Mouse (Mus musculus) small intestine, adult 2 months (tissue): ENCODE data around the gene Itm2b. TPM values are rescaled to one million over a fixed set of nuclear protein-coding genes. Genes with fewer than 3 reads are reported as not detected.

Source experiments
- H3K27ac ChIP-seq: fragments of 200-500 bp; 2 replicates; pipeline ENCODE4 v1.5.1; 2012; ENCODE audit warnings: low read depth, low read length, control low read depth, inconsistent platforms; ENCODE audit not compliant: insufficient read depth
- H3K27me3 ChIP-seq: fragments of 200-500 bp; 2 replicates; pipeline ENCODE4 v1.6.1; 2012; ENCODE audit warnings: mild to moderate bottlenecking, moderate library complexity, low read length, inconsistent platforms; ENCODE audit not compliant: control insufficient read depth, insufficient read depth
- H3K36me3 ChIP-seq: fragments of 200-500 bp; 2 replicates; pipeline ENCODE4 v1.6.1; 2012; ENCODE audit warnings: mild to moderate bottlenecking, low read length, control low read depth, inconsistent platforms; ENCODE audit not compliant: control insufficient read depth, insufficient read depth
- H3K4me1 ChIP-seq: fragments of 200-500 bp; 2 replicates; pipeline ENCODE4 v1.6.1; 2012; ENCODE audit warnings: low read length, inconsistent platforms, mixed read lengths; ENCODE audit not compliant: control insufficient read depth, insufficient read depth, insufficient read length
- H3K4me3 ChIP-seq: fragments of 200-500 bp; 2 replicates; pipeline ENCODE4 v1.5.1; 2012; ENCODE audit warnings: low read depth, mild to moderate bottlenecking, control low read depth, inconsistent platforms, low read length, moderate library complexity
- CTCF ChIP-seq: fragments of 200-500 bp; IDR thresholded peaks from 2 replicates; pipeline ENCODE4 v1.5.1; 2012; ENCODE audit warnings: low read depth, mild to moderate bottlenecking, control low read depth, inconsistent platforms, low read length, moderate library complexity, mixed read lengths; ENCODE audit not compliant: insufficient replicate concordance, insufficient read length; ENCODE audit errors: extremely low read depth
- POLR2A ChIP-seq: fragments of 200-500 bp; IDR thresholded peaks from 2 replicates; pipeline ENCODE4 v1.6.1; 2012; ENCODE audit warnings: low read depth, mild to moderate bottlenecking, control low read depth, inconsistent platforms, low read length, moderate library complexity
- WGBS: fragments of 180-500 bp; shearing (Covaris S2); methylation state at CpG from one replicate; pipeline ENCODE4 v1.1.7; 2018; 5-methylcytosine and 5-hydroxymethylcytosine counted together
- polyA plus RNA-seq: library from polyadenylated mRNA; depleted of rRNA; stranded (reverse); fragments of >200 nt; gene quantifications from 2 replicates; pipeline ENCODE4 v1.2.3, GENCODE M21; 2012; rRNA removed

Itm2b gene
- polyA plus RNA-seq, 1 experiment = 990 TPM

GRCm38 (mm10) chr14:73313396-73313795 lies 71.7 kb downstream of the Itm2b start:
- H3K27ac ChIP-seq = no peak overlapping the region
- H3K27me3 ChIP-seq = no peaks in the 10 kb centered on the region
- no peak for TF ChIP-seq CTCF
- TF ChIP-seq POLR2A = no peak
- H3K4me3 ChIP-seq = no peak overlapping the region
- WGBS = 83% methylated on average over 5 of the region's 5 CpGs
- 0 out of 2 replicates have a peak, but pooled peaks cover 1% of the 10 kb centered on the region for H3K36me3 ChIP-seq
- H3K4me1 ChIP-seq = peaks cover 7% of the 10 kb centered on the region; the same call in 1 of the 2 replicates

GRCm38 (mm10) chr14:73312909-73313308 lies 72.2 kb downstream of the Itm2b start:
- H3K27ac ChIP-seq = no peak overlapping the region
- 0 out of 2 replicates have a peak, but pooled peaks cover 1% of the 10 kb centered on the region for H3K36me3 ChIP-seq
- H3K4me1 ChIP-seq = peaks cover 7% of the 10 kb centered on the region; the same call in 1 of the 2 replicates
- no peak overlapping the region for H3K4me3 ChIP-seq
- WGBS = 90% methylated on average over 5 of the region's 5 CpGs
- H3K27me3 ChIP-seq = no peaks in the 10 kb centered on the region
- no peak for TF ChIP-seq POLR2A
- TF ChIP-seq CTCF = no peak

Other genes with a start within 250 kb of the Itm2b start
- 0.33 and 0.91 TPM in 2 replicates for gene Lpar6, start 147.4 kb downstream of the Itm2b start, polyA plus RNA-seq
- gene Rb1, start 59.5 kb downstream of the Itm2b start, polyA plus RNA-seq = 1.0 and 2.9 TPM in 2 replicates
- gene Med4, start 124.7 kb upstream of the Itm2b start, polyA plus RNA-seq = 4.5 and 8.7 TPM in 2 replicates
- gene Sucla2, start 140.0 kb upstream of the Itm2b start, polyA plus RNA-seq = 8.8 and 17.4 TPM in 2 replicates
- 0.15 and 0.42 TPM in 2 replicates for gene Nudt15, start 163.0 kb upstream of the Itm2b start, polyA plus RNA-seq